Mouse (Mus musculus): Measurements from ENCODE around the gene Arntl2.

DNA sequence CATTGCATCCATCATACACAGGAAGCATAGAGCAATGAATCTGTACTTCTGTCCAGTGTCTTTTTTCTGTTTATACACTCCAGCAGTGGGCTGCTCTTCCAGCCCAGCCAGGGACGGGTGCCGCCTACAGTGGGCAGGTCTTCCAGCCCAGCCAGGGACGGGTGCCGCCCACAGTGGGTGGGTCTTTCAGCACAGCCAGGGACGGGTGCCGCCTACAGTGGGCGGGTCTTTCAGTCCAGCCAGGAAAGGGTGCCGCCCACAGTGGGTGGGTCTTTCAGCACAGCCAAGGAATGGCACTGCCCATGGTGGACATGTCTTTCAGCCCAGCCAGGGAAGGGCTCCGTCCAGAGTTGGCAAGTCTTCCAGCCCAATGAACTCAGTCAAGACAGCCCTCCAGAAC lies 59.3 kb downstream of the Arntl2 start:
- no peak for TF ChIP-seq POLR2AphosphoS5 (IDR thresholded peaks at IDR 0.05; ENCODE audit: borderline replicate concordance, low read depth, low read length)
- no peak for TF ChIP-seq CTCF (IDR thresholded peaks at IDR 0.05 in 2 of 3, conservative IDR thresholded peaks at IDR 0.05 in 1 of 3; ENCODE audit: control insufficient read depth in 1 of 3, insufficient read depth in 1 of 3, low read depth in 2 of 3, low read length in 3 of 3, poor library complexity in 1 of 3, severe bottlenecking in 1 of 3)
- no peak for TF ChIP-seq POLR2AphosphoS2 (IDR thresholded peaks at IDR 0.05; ENCODE audit: low read length)
- no peak for TF ChIP-seq HCFC1 (IDR thresholded peaks at IDR 0.05; ENCODE audit: low read depth, low read length)
- TF ChIP-seq MXI1 (IDR thresholded peaks at IDR 0.05; ENCODE audit: low read depth, low read length), result no peak
- no peak for TF ChIP-seq UBTF (IDR thresholded peaks at IDR 0.05; ENCODE audit: borderline replicate concordance, insufficient read depth, low read depth, low read length)
- TF ChIP-seq MAX (IDR thresholded peaks at IDR 0.05; ENCODE audit: low read length), result no peak
- no peak for TF ChIP-seq CHD1 (IDR thresholded peaks at IDR 0.05; ENCODE audit: low read depth, low read length)
- TF ChIP-seq BHLHE40 (IDR thresholded peaks at IDR 0.05; ENCODE audit: borderline replicate concordance, low read depth, low read length), result no peak
- no peak for TF ChIP-seq POLR2A (IDR thresholded peaks at IDR 0.05; ENCODE audit: control insufficient read depth in 1 of 2, insufficient read depth in 1 of 2, low read depth in 1 of 2, low read length in 2 of 2, poor library complexity in 1 of 2)
